Mouse (Mus musculus) cerebellum, adult 2 months (tissue): ENCODE measurements around the gene Rab3c. TPM values are rescaled to one million over a fixed set of nuclear protein-coding genes. Genes with fewer than 3 reads are reported as not detected.

Experiments
- DNase-seq, 2 experiments: peaks; one replicate each; pipeline ENCODE4 v3.0.0; 2021
- H3K27ac ChIP-seq: fragments of 200-500 bp; 2 replicates; pipeline ENCODE4 v1.5.1; 2012; ENCODE audit warnings: low read length, control low read depth, inconsistent platforms; ENCODE audit not compliant: insufficient read depth
- H3K27me3 ChIP-seq: fragments of 200-500 bp; 2 replicates; pipeline ENCODE4 v1.6.1; 2012; ENCODE audit warnings: inconsistent platforms, mild to moderate bottlenecking, low read length, moderate library complexity; ENCODE audit not compliant: control insufficient read depth, insufficient read depth
- H3K4me1 ChIP-seq: fragments of 200-500 bp; 2 replicates; pipeline ENCODE4 v1.6.1; 2011; ENCODE audit warnings: low read length; ENCODE audit not compliant: control insufficient read depth, insufficient read depth
- H3K4me3 ChIP-seq: fragments of 200-500 bp; replicated peaks from 2 replicates; pipeline ENCODE3; 2011; ENCODE audit warnings: mild to moderate bottlenecking, low read depth, low read length, control low read depth; ENCODE audit not compliant: insufficient read depth
- CTCF ChIP-seq: fragments of 200-500 bp; IDR thresholded peaks from 2 replicates; pipeline ENCODE4 v1.5.1; 2011; ENCODE audit warnings: low read depth, mild to moderate bottlenecking, control low read depth, low read length, moderate library complexity, borderline replicate concordance; ENCODE audit not compliant: insufficient read depth
- POLR2A ChIP-seq: fragments of 200-500 bp; IDR thresholded peaks from 2 replicates; pipeline ENCODE4 v1.6.1; 2011; ENCODE audit warnings: low read length, control low read depth, borderline replicate concordance; ENCODE audit not compliant: insufficient read depth
- WGBS: fragments of 180-500 bp; shearing (Covaris S2); methylation state at CpG from one replicate; pipeline ENCODE4 v1.1.7; 2018; 5-methylcytosine and 5-hydroxymethylcytosine counted together
- polyA plus RNA-seq: library from polyadenylated mRNA; depleted of rRNA; stranded (reverse); fragments of >200 nt; gene quantifications from 2 replicates; pipeline ENCODE4 v1.2.3, GENCODE M21; 2012; rRNA removed

Rab3c gene
- polyA plus RNA-seq, 1 experiment = 57.5 TPM

DNA sequence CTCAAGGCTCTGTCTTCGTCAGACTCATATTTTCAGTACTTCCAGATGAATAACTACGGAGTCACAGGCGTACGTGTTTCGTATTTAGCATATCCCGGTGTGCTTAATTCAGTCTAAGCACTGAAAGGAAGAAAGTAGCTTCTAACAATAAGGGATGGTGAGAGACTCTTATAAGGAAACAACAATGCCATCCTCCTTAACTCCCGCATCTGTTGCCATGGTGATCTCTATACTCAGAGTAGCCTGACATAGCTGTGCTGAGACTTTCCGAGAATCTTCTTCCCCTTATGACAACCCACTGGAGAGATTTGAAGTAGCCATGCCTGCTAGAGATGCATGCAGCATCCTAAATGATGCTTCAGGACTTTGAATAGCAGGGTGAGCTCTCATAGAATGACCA lies 272.3 kb downstream of the Rab3c start:
- no peak overlapping the region for H3K4me3 ChIP-seq
- TF ChIP-seq CTCF (no peak), POLR2A (no peak)
- H3K27ac ChIP-seq = no peak overlapping the region
- DNase-seq = no peak
- no peaks in the 10 kb centered on the region; the same call in 1 of the 2 replicates for H3K27me3 ChIP-seq
- 40% methylated on average over 8 of the region's 8 CpGs for WGBS
- H3K4me1 ChIP-seq = no peaks in the 10 kb centered on the region

DNA sequence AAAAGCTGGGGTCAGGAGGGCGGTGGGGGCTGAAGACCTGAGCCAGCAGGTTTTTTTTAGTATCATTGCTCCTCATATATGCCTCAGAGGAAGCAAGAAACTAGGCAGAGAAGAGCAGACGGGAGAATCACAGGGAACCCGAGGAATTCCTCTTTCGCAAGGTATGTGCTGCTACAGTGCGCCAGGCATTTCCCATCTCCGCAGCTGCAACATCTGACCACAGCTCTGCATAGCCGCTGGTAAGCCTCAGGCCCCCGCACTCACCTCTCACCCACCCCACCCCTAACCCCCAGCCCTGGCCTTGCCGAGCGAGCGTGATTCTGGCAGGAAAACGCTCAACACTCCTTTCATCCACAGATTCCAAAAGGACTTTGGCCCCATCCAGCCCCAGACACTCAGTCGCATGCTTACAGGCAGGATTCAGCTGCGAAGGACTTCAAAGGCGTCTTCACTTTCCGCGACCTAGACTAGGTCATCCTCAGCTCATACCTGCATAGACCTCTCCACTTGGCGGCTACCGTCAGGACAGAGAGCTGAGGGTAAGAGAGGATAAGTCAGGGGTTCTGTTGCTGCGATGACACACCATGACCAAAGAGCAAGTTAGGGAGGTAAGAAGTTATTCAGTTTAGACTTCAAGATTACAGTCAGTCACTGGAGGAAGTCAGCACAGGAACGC lies 274.6 kb downstream of the Rab3c start:
- 70% methylated on average over 21 of the region's 21 CpGs for WGBS
- TF ChIP-seq CTCF (no peak), POLR2A (no peak)
- H3K27me3 ChIP-seq = no peaks in the 10 kb centered on the region; the same call in 1 of the 2 replicates
- H3K4me3 ChIP-seq = no peak overlapping the region
- H3K27ac ChIP-seq = no peak overlapping the region
- H3K4me1 ChIP-seq = no peaks in the 10 kb centered on the region
- DNase-seq = no peak

Other genes starting within 250 kb of the Rab3c start
- not detected in 2 replicates for gene Gapt, start 76.2 kb upstream of the Rab3c start, polyA plus RNA-seq
- gene Plk2, start 114.0 kb upstream of the Rab3c start, polyA plus RNA-seq = 15.6 and 16.6 TPM in 2 replicates